Mouse (Mus musculus) thymus, adult 2 months (tissue): Measurements from ENCODE around the gene Gm47283.
"Not testable (repeated sequence)": the region's sequence is repeated elsewhere in the genome, so short reads cannot be mapped to it uniquely, and the experiment has no call there.

Experiments
- CTCF ChIP-seq: fragments of 200-500 bp; IDR thresholded peaks from 2 replicates; pipeline ENCODE4 v1.5.1; 2012; ENCODE audit warnings: mild to moderate bottlenecking, control low read depth, low read length, moderate library complexity, borderline replicate concordance; ENCODE audit not compliant: control insufficient read depth, poor library complexity, insufficient read depth; ENCODE audit errors: extremely low read depth
- POLR2A ChIP-seq: fragments of 200-500 bp; IDR thresholded peaks from 2 replicates; pipeline ENCODE4 v1.6.1; 2012; ENCODE audit warnings: mild to moderate bottlenecking, low read length, control low read depth, moderate library complexity; ENCODE audit not compliant: control insufficient read depth, poor library complexity, insufficient read depth; ENCODE audit errors: extremely low read depth

GRCm38 (mm10) chrY:90738841-90739530 lies 45.6 kb upstream of the Gm47283 start:
- not testable (repeated sequence) for TF ChIP-seq CTCF, POLR2A
